Mouse (Mus musculus) heart, adult 8-10 months (tissue): ENCODE data around the gene Zswim3. TPM values are rescaled to one million over a fixed set of nuclear protein-coding genes. Genes with fewer than 3 reads are reported as not detected.
"Not testable (repeated sequence)": the region's sequence is repeated elsewhere in the genome, so short reads cannot be mapped to it uniquely, and the experiment has no call there.

Source experiments
- DNase-seq: peaks from one replicate; pipeline ENCODE4 v3.0.0; 2022; ENCODE audit warnings: low spot score
- total RNA-seq, 4 experiments: library from RNA; stranded (reverse); gene quantifications; 2 replicates each; pipeline ENCODE4 v1.2.4; 2022

Gene Zswim3
- total RNA-seq, 4 experiments from 2014 or later = 2.2 to 2.7 (median 2.5) TPM

DNA sequence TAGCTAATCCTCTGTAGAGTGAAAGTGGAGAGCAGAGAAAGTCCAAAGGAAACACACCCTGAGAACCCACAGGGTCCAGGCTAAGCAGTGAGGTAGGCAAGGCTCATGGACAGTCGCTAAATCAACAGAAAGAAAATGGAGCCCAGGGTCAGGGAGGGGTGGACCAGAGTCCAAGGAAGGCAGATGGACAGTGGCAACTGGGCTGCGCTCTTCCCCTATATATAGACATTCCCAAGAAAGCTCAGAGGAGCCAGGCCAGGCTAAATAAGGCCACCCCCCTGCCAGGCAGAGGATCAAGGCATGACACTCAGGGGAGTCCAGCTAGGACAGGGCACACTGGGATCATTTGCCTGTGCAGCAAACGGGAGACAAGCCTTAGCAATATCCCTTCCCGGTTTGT is 23.0 kb upstream of the Zswim3 start:
- DNase-seq = no peak

DNA sequence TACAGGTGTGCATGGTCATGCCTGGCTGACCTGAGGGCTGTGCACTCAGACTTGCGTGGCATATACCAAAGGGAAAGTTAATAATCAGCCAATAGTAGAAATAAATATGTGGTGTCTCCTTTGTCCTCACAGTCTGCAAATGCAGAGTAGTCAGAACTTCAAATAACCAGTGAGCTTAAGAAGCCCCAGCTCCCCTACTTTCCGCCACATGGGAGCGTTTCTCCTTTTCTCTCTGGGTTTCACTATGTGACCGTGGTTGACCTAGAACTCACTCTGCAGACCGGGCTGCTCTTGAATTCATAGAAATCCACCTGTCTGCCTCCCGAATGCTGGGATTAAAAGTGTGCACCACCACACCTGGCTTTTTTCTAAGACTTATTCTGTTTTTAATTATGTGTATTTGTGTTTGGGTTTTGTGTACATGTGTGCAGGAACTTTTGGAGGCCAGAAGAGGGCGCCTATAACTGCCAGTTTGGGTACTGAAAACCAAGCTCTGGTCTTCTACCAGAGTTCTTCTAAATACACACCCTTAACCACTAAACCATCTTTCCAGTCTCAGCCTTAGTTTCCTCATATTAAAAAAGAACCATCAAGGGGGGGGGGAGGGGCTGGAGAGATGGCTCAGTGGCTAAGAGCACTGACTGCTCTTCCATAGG is 20.8 kb upstream of the Zswim3 start:
- DNase-seq = no peak

DNA sequence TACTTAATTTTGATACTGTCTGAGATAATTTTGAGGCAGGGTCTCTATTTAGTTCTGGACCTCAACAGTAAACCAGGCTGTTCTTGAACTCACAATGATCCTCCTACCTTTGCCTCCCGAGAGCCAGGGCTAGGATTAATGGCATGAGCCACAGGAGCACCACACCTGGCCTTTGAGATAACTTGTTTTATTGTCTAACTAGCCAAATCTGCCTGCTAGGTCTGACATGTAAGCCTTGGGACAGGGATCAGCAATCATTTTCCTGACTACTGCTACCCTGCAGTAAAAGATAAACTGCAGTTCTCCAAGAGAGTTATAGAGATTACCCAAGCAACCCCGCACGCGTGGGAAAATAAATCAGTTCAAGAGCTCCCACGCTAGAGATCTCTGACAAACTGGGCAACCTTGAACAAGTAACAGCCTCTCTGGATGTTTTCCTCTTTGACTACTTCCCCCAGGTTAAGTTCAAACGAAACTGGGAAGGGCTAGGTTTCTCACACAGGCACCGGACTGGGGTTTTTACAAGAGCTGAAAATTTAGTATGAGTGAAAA is 20.0 kb upstream of the Zswim3 start:
- no peak for DNase-seq

DNA sequence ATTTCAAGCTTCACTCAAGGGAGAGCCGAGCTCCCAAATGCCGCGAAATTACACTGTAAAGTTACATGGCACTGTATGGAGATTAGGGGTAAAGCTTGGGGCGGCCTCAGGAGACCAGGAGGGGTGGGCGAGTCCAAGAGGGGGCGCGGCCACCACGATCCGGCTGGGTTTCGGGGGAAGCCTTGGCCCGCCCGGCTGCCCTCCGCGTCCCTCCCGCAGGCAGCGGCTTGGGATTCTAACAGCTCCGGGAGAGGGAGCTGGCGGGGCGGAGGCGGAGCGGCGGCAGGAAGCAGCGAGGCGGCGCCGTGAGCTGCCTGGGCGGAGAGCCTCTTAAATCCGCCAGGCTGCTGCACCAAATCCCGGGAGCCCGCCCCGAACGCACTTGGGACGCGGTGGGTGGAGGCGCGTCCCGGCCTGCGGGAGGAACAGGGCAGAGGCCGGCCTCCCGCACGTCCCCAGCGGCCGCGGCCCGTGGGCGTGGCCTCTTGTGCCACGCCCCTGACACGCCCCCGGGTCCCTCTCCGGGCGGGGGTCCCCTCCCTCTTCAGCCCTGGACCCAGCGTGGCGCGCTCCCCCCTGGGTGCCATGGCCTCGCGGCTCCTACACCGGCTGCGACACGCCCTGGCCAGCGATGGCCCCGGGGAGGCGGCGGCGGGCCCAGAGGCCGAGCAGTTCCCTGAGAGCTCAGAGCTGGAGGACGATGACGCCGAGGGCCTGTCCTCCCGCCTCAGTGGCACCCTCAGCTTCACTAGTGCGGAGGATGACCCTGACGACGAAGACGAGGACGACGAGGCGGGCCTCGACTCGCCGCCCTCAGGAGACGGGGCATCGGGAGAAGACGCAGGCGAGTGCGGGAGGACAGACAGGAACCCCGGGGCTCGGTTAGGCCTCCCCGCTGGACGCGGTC is 19.2 kb upstream of the Zswim3 start, which contains the start of gene Snx21:
TSS of gene Snx21 (plus strand) at position 343 of the 907 bp plus-strand sequence.
- peak; percentile 89 for DNase-seq

DNA sequence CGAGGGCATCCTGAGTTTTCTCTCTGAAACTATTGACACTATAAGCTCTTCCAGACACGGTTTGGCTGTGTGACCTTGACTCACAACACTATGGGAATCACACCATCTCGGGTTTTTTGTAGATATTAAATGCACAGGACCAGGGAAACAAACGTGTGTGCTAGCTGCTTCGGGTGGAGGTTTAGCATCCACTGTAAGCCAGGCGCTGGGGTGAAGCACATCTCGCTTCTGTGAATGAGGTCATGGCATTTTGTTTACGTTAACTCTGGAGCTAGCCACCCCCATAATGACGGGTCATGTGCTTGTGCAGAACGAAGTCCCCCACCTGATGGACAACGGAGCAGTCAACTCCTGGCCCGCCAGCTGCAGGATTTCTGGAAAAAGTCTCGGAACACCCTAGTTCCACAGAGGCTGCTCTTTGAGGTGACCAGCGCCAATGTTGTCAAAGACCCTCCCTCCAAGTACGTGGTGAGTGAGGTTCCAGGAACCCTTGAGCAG is 18.5 kb upstream of the Zswim3 start:
- peak; percentile 31 for DNase-seq

DNA sequence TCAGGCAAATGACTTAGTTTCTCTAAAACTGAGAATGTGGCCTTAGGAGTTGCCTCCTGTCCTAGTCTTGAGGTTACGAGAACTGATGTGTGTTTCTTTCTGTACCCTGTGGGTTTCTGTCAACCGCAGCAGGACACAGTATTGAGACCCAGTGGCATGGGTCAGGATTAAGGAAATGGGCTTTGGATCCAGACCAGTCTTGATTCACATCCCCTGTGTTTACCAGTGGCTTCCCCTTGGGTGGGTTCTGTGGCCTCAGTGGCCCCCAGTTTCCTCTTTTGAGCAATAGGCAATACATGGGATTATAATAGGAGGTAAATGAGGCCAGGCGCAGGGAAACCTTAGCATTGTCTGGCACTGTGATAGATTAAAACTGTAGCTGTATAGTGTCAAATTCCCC is 17.9 kb upstream of the Zswim3 start:
- no peak for DNase-seq

DNA sequence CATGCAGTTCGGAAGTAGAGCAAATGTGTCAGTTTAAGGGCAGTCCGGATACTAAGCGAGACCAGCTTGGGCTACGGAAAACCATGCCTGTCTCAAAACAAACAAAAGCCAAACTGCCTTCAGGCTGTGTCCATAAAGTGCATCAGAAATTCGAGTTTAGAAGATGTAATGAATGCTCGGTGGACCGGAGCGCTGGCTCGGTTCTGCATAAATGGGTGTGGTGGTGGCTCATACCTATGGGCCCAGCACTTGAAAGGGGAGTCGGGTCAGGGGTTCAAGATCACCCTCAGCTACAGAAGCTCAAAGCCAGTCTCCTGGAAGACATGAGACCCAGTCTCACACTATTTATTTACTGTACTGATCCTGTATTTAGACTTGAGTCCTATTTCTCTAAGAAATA is 17.1 kb upstream of the Zswim3 start:
- no peak for DNase-seq

DNA sequence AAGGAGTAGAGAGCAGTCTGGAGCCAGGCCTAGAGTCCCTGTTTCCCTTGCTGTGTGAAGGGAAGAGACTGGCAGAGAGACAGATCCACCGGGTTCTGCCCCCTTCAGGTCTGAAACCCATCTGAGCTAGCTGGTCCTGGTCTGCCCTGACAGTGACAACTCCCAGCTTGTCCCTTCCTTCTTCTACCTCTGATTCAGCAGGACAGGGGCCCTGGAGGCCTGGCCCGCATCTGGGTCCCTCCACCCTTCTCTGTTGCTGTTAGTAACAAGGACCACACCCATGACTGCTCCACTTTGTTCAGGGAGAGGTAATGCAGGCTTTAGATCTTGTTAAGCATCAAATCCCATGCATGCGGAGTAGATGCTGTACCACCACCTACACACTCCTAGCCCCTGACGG is 16.5 kb upstream of the Zswim3 start:
- DNase-seq = no peak

DNA sequence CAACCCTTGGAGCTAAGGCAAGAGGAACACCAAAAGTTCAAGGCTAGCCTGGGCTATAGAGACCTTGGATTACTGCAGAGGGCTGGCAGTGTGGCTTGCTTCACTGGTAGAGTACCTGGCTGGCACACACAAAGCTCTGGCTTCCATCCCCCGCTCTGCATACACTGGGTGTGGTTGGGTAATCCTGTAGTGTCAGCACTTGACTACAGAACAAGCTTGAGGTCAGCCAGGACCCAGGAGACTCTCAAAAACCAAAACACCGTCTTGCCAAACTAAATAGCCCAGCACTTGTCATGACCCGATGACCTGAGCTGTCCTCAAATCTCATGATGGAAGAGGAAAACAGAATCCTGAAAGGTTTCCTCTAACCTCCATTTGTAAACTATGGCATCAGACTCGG is 14.4 kb upstream of the Zswim3 start:
- no peak for DNase-seq

DNA sequence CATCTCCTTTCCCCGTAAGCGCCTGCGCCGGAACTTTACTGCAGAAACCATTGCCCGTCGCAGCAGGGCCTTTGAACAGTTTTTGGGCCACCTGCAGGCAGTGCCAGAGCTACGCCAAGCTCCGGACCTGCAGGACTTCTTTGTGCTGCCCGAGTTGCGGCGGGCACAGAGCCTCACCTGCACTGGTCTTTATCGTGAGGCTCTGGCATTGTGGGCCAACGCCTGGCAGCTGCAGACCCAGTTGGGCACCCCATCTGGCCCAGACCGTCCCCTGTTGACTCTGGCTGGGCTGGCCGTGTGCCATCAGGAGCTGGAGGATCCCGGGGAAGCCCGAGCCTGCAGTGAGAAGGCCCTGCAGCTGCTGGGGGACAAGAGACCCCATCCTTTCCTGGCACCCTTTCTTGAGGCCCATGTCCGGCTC is 13.0 kb upstream of the Zswim3 start:
- no peak for DNase-seq

DNA sequence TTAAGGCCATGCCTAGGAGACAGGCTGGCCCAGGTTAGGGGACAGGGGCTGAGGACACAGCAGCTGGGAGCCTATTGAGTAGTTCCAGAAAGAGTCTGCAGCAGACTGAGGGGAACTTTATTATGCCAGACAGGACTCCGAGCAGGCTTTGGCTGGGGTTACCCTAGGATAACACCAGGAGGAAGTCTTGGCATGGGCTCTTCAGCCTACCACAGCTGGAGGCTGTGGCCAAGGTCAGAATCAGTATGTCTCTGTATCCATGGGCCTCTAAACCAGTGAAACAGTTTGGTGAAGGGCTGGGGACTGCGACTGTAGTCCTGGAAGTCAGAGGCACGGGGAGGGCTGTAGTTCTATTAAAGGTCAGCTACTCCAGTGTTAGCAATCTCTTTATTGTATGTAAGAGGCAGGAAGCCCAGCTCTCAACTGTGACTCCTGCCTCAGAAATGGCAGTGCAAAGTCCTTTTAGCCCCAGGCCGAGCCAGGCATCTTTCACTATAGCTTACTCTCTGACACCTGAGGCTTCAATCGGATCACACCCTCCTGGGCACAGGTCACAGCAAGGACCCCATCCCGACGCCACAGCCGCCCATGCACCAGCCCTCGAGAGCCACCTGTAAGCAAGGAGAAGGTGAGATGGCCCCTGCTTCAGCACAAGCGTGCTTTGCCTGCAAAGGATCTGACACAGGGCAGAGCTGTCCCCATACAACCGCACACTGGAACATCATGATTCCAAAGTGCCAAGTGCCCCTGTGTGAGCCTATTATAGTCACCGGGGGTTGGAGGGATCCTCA is 12.3 kb upstream of the Zswim3 start:
- no peak for DNase-seq

DNA sequence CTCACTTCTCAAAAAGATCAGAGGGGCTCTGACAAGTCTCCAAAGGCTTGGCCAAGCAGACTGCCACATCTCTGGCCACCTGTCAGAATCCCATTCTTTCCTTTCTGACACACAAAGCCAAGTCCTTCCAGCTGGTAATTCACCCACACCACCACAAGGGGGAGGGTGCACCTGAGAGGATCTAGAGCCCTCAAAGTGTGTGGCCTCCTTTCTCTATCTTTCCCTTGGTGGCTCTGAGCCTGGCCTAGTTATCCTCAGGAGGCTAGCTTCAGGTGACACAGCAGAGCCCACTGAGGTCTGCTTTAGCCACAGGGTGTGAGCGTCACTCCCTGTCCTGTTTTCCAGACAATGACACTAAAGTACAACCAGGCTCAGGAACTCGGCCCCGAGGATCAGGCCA is 11.7 kb upstream of the Zswim3 start:
- peak; percentile 45 for DNase-seq

DNA sequence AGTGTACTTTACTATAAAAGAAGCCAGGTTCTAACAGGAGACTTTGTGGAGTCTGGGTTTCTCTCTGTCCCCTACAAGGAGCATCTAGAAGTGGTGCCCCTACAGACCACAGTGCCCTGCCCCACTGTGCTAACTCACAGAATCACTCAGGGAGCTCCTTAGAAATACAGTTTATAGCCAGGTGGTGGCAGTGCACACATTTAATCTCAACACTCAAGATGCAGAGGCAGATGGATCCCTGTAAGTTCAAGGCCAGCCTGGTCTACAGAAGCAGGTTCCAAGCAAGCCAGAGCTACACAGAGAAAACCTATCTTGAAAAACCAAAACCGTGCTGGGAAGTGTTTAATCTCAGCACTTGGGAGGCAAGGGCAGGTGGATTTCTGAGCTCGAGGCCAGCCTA is 11.1 kb upstream of the Zswim3 start:
- DNase-seq = no peak

DNA sequence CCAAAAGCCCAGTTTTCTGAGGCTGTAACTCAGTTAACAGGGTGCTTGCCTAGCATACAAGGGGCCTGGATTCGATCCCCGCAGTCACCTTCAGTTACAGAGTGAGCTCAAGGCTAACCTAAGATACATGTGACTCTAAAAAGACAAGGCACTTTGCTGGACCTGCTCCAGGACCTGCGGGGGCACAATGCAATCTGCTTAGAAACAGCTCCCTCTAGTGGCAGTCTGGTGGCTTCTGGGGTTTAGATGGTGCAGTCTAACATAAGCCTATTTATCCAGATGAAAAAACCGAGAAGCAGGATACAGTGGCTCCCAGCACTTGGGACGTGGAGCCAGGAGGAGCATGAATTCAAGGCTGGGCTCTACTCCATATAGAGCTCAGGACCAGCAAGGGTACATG is 10.6 kb upstream of the Zswim3 start:
- peak; percentile 82 for DNase-seq

DNA sequence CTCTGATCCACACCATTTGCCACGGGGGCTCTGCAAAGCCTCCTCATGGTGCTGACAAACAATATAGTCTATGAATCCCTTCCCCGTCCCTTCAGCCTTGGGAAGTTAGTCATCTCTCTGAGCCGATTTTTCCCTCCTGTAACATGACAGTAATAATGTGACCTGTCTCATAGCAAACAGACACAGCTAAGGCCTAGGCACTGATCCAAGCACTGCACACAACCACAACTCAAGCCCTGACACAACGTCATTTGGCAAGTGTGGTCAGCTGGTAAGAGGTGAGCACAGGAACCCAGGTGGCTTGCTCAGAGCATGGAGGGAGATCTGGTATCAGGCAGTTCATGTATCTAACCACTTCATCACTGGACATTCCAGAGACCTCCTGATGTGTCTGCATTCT is 9.0 kb upstream of the Zswim3 start:
- DNase-seq = no peak

DNA sequence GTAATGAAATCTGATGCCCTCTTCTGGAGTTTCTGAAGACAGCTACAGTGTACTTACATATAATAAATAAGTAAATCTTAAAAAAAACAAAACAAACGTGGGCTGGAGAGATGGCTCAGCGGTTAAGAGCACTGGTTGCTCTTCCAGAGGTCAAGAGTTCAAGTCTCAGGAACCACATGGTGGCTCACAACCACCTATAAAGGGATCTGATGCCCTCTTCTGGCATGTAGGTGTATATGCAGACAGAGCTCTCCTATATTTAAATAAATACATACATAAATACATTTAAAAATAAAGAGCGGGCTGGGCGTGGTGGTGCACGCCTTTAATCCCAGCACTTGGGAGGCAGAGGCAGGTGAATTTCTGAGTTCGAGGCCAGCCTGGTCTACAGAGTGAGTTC is 6.3 kb upstream of the Zswim3 start:
- not testable (repeated sequence) for DNase-seq

DNA sequence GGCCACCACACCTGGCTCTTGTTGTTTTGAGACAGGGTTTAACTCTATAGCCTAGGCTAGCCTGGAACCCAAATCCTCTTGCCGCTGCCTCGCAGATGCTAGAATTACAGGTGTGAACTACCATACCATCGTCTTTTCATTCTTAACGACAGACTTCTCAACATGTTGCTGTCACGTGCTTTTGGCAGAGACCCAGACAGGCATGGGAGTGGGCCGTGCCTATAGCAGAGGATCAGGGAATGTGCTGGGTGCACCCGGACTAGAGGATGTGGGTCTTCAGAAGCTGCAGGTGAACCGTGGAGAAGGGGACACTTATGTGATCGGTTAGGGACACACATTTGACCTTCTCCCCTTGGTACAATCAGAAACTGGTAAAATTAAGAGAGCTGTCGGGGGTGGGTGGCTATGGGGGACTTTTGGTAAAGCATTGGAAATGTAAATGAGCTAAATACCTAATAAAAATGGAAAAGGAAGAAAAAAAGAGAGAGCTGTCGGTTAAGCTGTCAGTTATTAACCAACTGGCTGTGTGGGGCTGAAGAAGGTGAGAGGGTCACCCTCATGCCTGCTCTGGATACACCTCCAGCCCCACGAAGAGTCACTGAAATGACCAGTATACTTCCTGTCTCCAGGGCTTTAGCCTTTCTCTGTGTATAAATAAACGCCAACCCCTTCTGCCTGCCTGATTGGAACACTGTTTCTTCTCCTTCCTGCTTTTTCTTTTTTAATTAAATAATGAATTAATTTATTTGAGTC is 4.5 kb upstream of the Zswim3 start:
- DNase-seq = no peak

DNA sequence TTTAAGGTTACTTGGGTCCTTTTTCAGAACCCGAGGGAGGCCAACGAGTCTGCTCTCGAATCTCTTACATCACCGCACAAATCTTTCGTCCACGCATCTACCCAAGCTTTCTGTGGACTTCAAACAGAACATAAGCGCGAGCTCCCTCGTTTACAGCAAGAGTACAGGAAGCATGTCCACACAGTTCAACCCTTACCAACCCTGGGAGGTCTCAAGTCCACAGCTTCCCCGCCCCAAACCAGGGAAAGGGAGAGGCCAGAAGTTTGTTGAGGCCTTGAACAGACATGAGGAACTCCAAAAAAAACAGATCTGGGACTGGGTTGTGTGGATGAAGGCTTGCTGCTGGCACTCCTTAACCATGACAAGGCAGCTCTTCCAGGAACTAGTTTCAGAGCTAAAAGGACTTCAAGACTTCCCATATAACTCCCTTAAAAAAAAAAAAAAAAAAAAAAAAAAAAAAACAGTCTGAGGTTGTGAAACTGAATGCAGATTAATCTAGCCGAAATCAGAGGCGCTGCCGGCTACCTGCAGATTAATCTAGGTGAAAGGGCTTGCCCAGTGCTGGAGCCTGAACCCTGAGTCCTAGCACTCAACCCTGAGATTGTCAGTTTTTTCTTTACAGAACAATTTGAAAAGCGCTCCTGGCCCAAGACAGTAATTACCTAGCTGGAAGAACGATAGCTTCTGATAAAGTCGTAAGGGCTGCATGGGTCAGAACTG is 1.5 kb upstream of the Zswim3 start:
- DNase-seq = no peak

DNA sequence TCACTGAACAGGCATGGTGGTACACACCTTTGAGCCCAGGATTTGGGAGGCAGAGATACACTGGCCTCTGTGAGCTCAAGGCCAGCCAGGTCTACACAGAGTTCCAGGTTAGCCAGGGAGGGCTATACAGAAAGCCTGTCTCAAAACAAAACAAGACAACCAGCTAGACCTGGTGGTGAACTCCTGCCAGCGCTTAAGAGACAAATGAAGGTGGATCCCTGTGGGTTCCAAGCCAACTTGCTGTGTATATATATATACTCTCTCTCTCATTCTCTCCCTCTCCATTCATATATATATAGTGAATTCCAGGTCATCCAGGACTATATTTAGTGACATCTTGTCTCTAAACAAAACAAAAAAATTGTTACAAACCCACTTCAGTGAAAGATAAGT is 981 bp upstream of the Zswim3 start:
- DNase-seq = no peak

DNA sequence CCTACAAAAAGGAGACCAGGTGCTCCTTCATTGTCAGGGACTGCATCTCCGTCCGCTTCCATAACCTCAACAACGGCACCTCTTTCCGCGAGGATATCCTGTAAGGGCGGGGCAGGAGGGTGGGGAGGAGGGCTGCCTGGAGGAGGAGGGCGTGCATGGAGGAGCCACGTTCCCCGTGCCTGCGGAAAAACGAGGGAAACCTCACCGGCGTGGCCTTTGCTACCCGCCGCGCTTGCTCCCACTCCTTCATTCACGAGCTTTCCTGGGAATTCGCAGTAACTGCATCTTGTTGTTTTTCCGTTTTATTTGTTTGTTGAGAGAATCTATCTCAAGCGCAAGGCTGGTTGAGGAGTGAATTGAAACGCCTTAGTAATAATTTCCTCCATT is 427 bp downstream of the Zswim3 start:
- DNase-seq = no peak
